In the genomic region with DNA sequence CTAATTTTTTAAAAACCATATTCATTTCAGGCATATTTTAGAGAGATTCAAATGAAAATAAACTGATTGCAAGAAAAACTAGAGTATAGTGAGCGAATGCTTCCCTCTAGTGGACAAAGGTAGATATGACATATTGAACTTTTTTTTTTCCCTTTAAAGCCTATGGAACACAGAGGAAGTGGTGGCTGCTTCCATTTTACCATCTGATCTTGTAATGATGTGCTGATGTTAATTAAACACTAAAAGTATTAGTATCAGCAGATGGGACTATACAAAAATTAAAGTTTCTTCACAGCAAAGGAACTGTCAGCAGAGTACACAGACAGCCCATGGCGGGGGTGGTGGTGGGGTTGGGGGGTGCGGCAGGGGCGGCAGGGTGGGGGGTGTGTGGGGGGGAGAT, we compare ENCODE assay signal across 9 mouse cellular contexts. TPM values are rescaled to one million over a fixed set of nuclear protein-coding genes. Genes with fewer than 3 reads are reported as not detected.
DNase-seq lines count a peak whose midpoint lies in the region; ATAC-seq and TF ChIP-seq lines count a peak whose summit lies in the region.
"Had no signal": no experiment of that assay in that cellular context is flagged by ENCODE, and none has a peak within 500 bp of the region (broad histone marks: within the 10 kb centered on the region; RNA-seq: fewer than 3 reads in every experiment).

No protein-coding gene starts in this region.

- no peaks in the 10 kb centered on the region for H3K9me3 ChIP-seq in MEL (replicated peaks; ENCODE audit: insufficient read depth, low read length)
- H3K9me3 ChIP-seq in embryonic facial prominence, embryonic 13.5 days, result no peaks in the 10 kb centered on the region
- H3K9me3 ChIP-seq in midbrain, embryonic 15.5 days, result no peaks in the 10 kb centered on the region

- TF ChIP-seq EP300 in MEL (IDR thresholded peaks at IDR 0.05; ENCODE audit: low read depth in 1 of 2, low read length in 2 of 2), result no peak

- no peaks in the 10 kb centered on the region for H3K36me3 ChIP-seq in MEL (ENCODE audit: control insufficient read depth in 1 of 2, insufficient read depth in 2 of 2, low read length in 2 of 2)
- no peaks in the 10 kb centered on the region for H3K36me3 ChIP-seq in embryonic facial prominence, embryonic 13.5 days
- no peaks in the 10 kb centered on the region for H3K36me3 ChIP-seq in midbrain, embryonic 15.5 days (replicated peaks)

- no peak for TF ChIP-seq POLR2A in MEL (IDR thresholded peaks at IDR 0.05; ENCODE audit: control insufficient read depth in 1 of 2, insufficient read depth in 1 of 2, low read depth in 1 of 2, low read length in 2 of 2, poor library complexity in 1 of 2)

- TF ChIP-seq RAD21 in MEL (IDR thresholded peaks at IDR 0.05; ENCODE audit: low read depth, low read length), result peak; percentile 90

- H3K27ac ChIP-seq in MEL (ENCODE audit: control insufficient read depth, low read depth, low read length), result no peak overlapping the region
- no peak overlapping the region for H3K27ac ChIP-seq in embryonic facial prominence, embryonic 13.5 days
- no peak overlapping the region for H3K27ac ChIP-seq in midbrain, embryonic 15.5 days

- WGBS in embryonic facial prominence, embryonic 13.5 days, result 7% methylated on average over 4 of the region's 4 CpGs
- 72% methylated on average over 4 of the region's 4 CpGs for whole genome bisulfite sequencing in midbrain, embryonic 15.5 days

- no peaks in the 10 kb centered on the region for H3K4me1 ChIP-seq in MEL (ENCODE audit: control insufficient read depth in 1 of 2, insufficient read depth in 2 of 2, low read length in 2 of 2)
- H3K4me1 ChIP-seq in embryonic facial prominence, embryonic 13.5 days, result peaks cover 4% of the 10 kb centered on the region
- 0 out of 2 replicates have a peak, but pooled peaks cover 2% of the 10 kb centered on the region for H3K4me1 ChIP-seq in midbrain, embryonic 15.5 days

- no peak for ATAC-seq in embryonic facial prominence, embryonic 13.5 days (ENCODE audit: insufficient number of reproducible peaks, insufficient read depth, low FRiP score, low TSS enrichment, low read depth)
- ATAC-seq in midbrain, embryonic 15.5 days (replicated peaks), result peak; percentile 38

- no peaks in the 10 kb centered on the region; a peak in 3 of 4 replicates for H3K27me3 ChIP-seq in MEL (ENCODE audit: control insufficient read depth in 1 of 2, insufficient read depth in 2 of 2, low read length in 2 of 2)
- no peaks in the 10 kb centered on the region for H3K27me3 ChIP-seq in embryonic facial prominence, embryonic 13.5 days
- no peaks in the 10 kb centered on the region for H3K27me3 ChIP-seq in midbrain, embryonic 15.5 days (replicated peaks)

- TF ChIP-seq CTCF in MEL (IDR thresholded peaks at IDR 0.05 in 2 of 3, conservative IDR thresholded peaks at IDR 0.05 in 1 of 3; ENCODE audit: control insufficient read depth in 1 of 3, insufficient read depth in 1 of 3, low read depth in 2 of 3, low read length in 3 of 3, poor library complexity in 1 of 3, severe bottlenecking in 1 of 3), result peak in 2 of 3 experiments; percentile 48 to 79; a peak in 4 of 6 replicates

- peak; percentile 7 for DNase-seq in kidney, adult 9 months
- DNase-seq in kidney, adult 8-10 months, result no peak
- peak; percentile 62 for DNase-seq in MEL (ENCODE audit: low read depth, low spot score)
- no peak for DNase-seq in frontal cortex, postnatal 10 days (ENCODE audit: low spot score in 2 of 2)
- no peak for DNase-seq in spleen, postnatal 14 days (ENCODE audit: low spot score in 2 of 2)
- DNase-seq in ovary, adult 18-20 months (ENCODE audit: low spot score), result no peak
- DNase-seq: kidney, postnatal 4 days had no signal

- H3K9ac ChIP-seq in MEL (ENCODE audit: control insufficient read depth, low read depth, low read length, poor library complexity, severe bottlenecking), result no peak overlapping the region
- no peak overlapping the region for H3K9ac ChIP-seq in embryonic facial prominence, embryonic 13.5 days
- no peak overlapping the region for H3K9ac ChIP-seq in midbrain, embryonic 15.5 days

- H3K4me3 ChIP-seq in MEL (ENCODE audit: control insufficient read depth in 1 of 2, insufficient read depth in 1 of 2, low read depth in 2 of 2, low read length in 2 of 2), result no peak overlapping the region
- no peak overlapping the region for H3K4me3 ChIP-seq in embryonic facial prominence, embryonic 13.5 days
- H3K4me3 ChIP-seq in midbrain, embryonic 15.5 days, result no peak overlapping the region

- no peaks in the 10 kb centered on the region for H3K79me2 ChIP-seq in MEL (ENCODE audit: control insufficient read depth, insufficient read depth, low read length, poor library complexity)

- H3K4me2 ChIP-seq in embryonic facial prominence, embryonic 13.5 days, result peak overlapping the region; percentile 38
- no peak overlapping the region for H3K4me2 ChIP-seq in midbrain, embryonic 15.5 days

TF ChIP-seq in MEL, 35 proteins besides CTCF, POLR2A, EP300 and RAD21:
- peak; percentile 66 for TF ChIP-seq SMC3 (IDR thresholded peaks at IDR 0.05; ENCODE audit: low read depth, low read length)
- no peak for TF ChIP-seq CHD1 (IDR thresholded peaks at IDR 0.05; ENCODE audit: low read depth, low read length)
- peak; percentile 56 for TF ChIP-seq ZC3H11A (IDR thresholded peaks at IDR 0.05; ENCODE audit: low read depth, low read length)
- TF ChIP-seq ZNF384 (IDR thresholded peaks at IDR 0.05; ENCODE audit: low read depth, low read length), result peak; percentile 92
- no peak for TF ChIP-seq POLR2AphosphoS5 (IDR thresholded peaks at IDR 0.05; ENCODE audit: borderline replicate concordance, low read depth, low read length)
- TF ChIP-seq MYB (IDR thresholded peaks at IDR 0.05; ENCODE audit: low read depth, low read length), result no peak
- TF ChIP-seq MAZ (IDR thresholded peaks at IDR 0.05; ENCODE audit: low read depth, low read length), result no peak
- no peak for TF ChIP-seq NELFE (IDR thresholded peaks at IDR 0.05; ENCODE audit: low read depth, low read length)

RNA-seq across cellular contexts. Expression of gene Sptssb, which starts 48.3 kb away (rescaled TPM):
- not detected in 2 replicates for total RNA-seq in MEL (2012; rRNA removed)
- polyA plus RNA-seq in MEL (2012; ENCODE audit: insufficient read depth in 1 of 2, insufficient read length in 2 of 2, low read depth in 1 of 2, low replicate concordance in 2 of 2, missing spikeins in 1 of 2), result not detected
- polyA plus RNA-seq in embryonic facial prominence, embryonic 13.5 days (2015; fragmentation: Nextera tagmentation; extraction: Ambion mirVana), result 0.63 and 0.66 TPM in 2 replicates
- polyA plus RNA-seq in midbrain, embryonic 15.5 days (2015; fragmentation: Nextera tagmentation; extraction: Ambion mirVana), result 0.45 and 0.59 TPM in 2 replicates

Comparison
In these comparisons a context has a peak if more than half of its experiments do, and no peak if none do; other contexts are left out.
1. DNase-seq: peak in kidney, adult 9 months (single experiment) and MEL (single experiment); none in kidney, adult 8-10 months (0 of 2), frontal cortex, postnatal 10 days (0 of 2), spleen, postnatal 14 days (0 of 2) and ovary, adult 18-20 months (single experiment).